Mouse (Mus musculus): ENCODE results near the gene Usp25. TPM values are rescaled to one million over a fixed set of nuclear protein-coding genes. Genes with fewer than 3 reads are reported as not detected.
A peak's percentile ranks its signal among the peaks of the same experiment; 100 is the strongest.

Usp25 gene
- polyA plus RNA-seq, 1 experiment from 2014 or later, result 19.2 TPM

GRCm38 (mm10) chr16:77089806-77090205 lies 76.3 kb downstream of the Usp25 start:
- Histone ChIP-seq H3K27ac (ENCODE audit: low read length) (no peak overlapping the region), H3K4me2 (replicated peaks; ENCODE audit: low read depth, low read length) (no peak overlapping the region), H3K9me3 (ENCODE audit: low read length) (no peaks in the 10 kb centered on the region), H3K9ac (replicated peaks; ENCODE audit: low read depth) (no peak overlapping the region), H3K27me3 (replicated peaks; ENCODE audit: insufficient read depth, low read length) (no peaks in the 10 kb centered on the region), H3K4me1 (ENCODE audit: insufficient read depth, low read depth, low read length) (no peaks in the 10 kb centered on the region), H3K36me3 (ENCODE audit: insufficient read depth, low read length) (peaks cover 24% of the 10 kb centered on the region; the same call in 1 of the 2 replicates), H3K4me3 (ENCODE audit: low read depth, low read length) (no peak overlapping the region)
- DNase-seq (ENCODE audit: low spot score), result no peak
- TF ChIP-seq CTCF (IDR thresholded peaks at IDR 0.05) (no peak), EP300 (IDR thresholded peaks at IDR 0.05) (no peak)
- WGBS, result 85% methylated on average over 3 of the region's 3 CpGs
- no peak for ATAC-seq

DNA sequence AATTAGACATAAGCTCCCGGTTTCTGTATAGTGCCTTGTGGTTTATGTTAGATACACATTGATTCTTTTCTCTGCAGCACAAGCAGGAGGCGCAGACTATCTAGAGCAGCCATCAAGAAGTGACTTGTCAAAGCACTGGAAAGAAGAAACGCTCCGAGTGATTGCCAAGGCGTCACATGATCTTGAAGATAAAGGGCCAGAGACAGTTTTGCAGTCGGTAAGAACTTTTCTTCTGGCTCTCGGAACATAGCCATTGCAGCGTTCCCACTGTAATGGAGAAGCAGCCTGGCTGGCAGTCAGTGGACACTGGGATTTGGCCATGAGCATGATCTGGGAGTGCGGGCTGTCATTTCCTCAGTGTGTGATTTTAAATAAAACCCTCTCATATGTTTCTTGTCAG lies 80.0 kb downstream of the Usp25 start:
- H3K27me3 ChIP-seq (replicated peaks; ENCODE audit: insufficient read depth, low read length), result no peaks in the 10 kb centered on the region
- H3K27ac ChIP-seq (ENCODE audit: low read length), result no peak overlapping the region
- WGBS, result 55% methylated on average over 9 of the region's 9 CpGs
- TF ChIP-seq EP300 (IDR thresholded peaks at IDR 0.05) (no peak), CTCF (IDR thresholded peaks at IDR 0.05) (no peak)
- peak; percentile 37 for DNase-seq (ENCODE audit: low spot score)
- no peaks in the 10 kb centered on the region for H3K4me1 ChIP-seq (ENCODE audit: insufficient read depth, low read depth, low read length)
- no peak overlapping the region for H3K9ac ChIP-seq (replicated peaks; ENCODE audit: low read depth)
- no peak overlapping the region for H3K4me2 ChIP-seq (replicated peaks; ENCODE audit: low read depth, low read length)
- H3K4me3 ChIP-seq (ENCODE audit: low read depth, low read length), result no peak overlapping the region
- H3K36me3 ChIP-seq (ENCODE audit: insufficient read depth, low read length), result 0 out of 2 replicates have a peak, but pooled peaks cover under 1% of the 10 kb centered on the region
- H3K9me3 ChIP-seq (ENCODE audit: low read length), result no peaks in the 10 kb centered on the region
- peak; percentile 48 for ATAC-seq

DNA sequence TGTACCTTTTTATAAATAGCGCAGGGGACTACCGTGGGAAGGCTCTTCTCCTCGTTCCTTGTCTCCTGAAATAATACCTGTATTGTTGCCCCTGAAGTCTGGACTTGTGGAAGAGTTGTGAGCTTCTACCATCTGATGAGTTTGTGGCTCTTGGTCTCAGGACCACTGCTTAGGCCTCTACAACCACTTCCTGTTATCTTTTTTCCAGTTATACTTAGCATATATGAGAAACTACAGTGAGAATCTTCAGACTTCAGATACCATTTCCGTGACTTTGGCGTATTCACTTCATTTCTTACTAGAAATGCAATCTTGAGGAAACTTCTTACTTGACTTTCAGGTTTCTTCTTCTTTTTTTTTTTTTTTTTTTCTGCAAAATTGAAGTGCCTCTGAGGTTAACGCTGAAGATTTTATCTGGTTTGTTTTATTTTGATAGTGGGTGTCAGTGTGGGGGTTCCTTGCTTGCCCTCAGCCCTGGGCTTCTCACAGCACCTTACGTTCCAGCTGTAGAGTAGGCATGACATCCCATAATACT lies 81.6 kb downstream of the Usp25 start:
- no peak overlapping the region for H3K4me2 ChIP-seq (replicated peaks; ENCODE audit: low read depth, low read length)
- no peaks in the 10 kb centered on the region for H3K4me1 ChIP-seq (ENCODE audit: insufficient read depth, low read depth, low read length)
- H3K36me3 ChIP-seq (ENCODE audit: insufficient read depth, low read length), result 0 out of 2 replicates have a peak, but pooled peaks cover 3% of the 10 kb centered on the region
- ATAC-seq (no peak), DNase-seq (ENCODE audit: low spot score) (no peak)
- TF ChIP-seq EP300 (IDR thresholded peaks at IDR 0.05) (no peak), CTCF (IDR thresholded peaks at IDR 0.05) (no peak)
- no peak overlapping the region for H3K9ac ChIP-seq (replicated peaks; ENCODE audit: low read depth)
- WGBS, result 85% methylated on average over 7 of the region's 7 CpGs
- no peaks in the 10 kb centered on the region for H3K9me3 ChIP-seq (ENCODE audit: low read length)
- H3K27me3 ChIP-seq (replicated peaks; ENCODE audit: insufficient read depth, low read length), result no peaks in the 10 kb centered on the region
- no peak overlapping the region for H3K4me3 ChIP-seq (ENCODE audit: low read depth, low read length)
- no peak overlapping the region for H3K27ac ChIP-seq (ENCODE audit: low read length)

- TF ChIP-seq EP300 (IDR thresholded peaks at IDR 0.05), result no peak
- TF ChIP-seq CTCF (IDR thresholded peaks at IDR 0.05), result peak; percentile 64
- H3K4me3 ChIP-seq (ENCODE audit: low read depth, low read length), result no peak overlapping the region
- no peaks in the 10 kb centered on the region for H3K4me1 ChIP-seq (ENCODE audit: insufficient read depth, low read depth, low read length)
- H3K27me3 ChIP-seq (replicated peaks; ENCODE audit: insufficient read depth, low read length), result no peaks in the 10 kb centered on the region
- ATAC-seq (no peak; the same call in 1 of the 2 replicates), DNase-seq (ENCODE audit: low spot score) (peak; percentile 68)
- H3K27ac ChIP-seq (ENCODE audit: low read length), result no peak overlapping the region
- no peak overlapping the region for H3K4me2 ChIP-seq (replicated peaks; ENCODE audit: low read depth, low read length)
- H3K9ac ChIP-seq (replicated peaks; ENCODE audit: low read depth), result no peak overlapping the region
- 0 out of 2 replicates have a peak, but pooled peaks cover 8% of the 10 kb centered on the region for H3K36me3 ChIP-seq (ENCODE audit: insufficient read depth, low read length)
- 67% methylated on average over 8 of the region's 8 CpGs for WGBS
- no peaks in the 10 kb centered on the region for H3K9me3 ChIP-seq (ENCODE audit: low read length)
Measured at GRCm38 (mm10) chr16:77099018-77099869, 85.7 kb downstream of the Usp25 start.

DNA sequence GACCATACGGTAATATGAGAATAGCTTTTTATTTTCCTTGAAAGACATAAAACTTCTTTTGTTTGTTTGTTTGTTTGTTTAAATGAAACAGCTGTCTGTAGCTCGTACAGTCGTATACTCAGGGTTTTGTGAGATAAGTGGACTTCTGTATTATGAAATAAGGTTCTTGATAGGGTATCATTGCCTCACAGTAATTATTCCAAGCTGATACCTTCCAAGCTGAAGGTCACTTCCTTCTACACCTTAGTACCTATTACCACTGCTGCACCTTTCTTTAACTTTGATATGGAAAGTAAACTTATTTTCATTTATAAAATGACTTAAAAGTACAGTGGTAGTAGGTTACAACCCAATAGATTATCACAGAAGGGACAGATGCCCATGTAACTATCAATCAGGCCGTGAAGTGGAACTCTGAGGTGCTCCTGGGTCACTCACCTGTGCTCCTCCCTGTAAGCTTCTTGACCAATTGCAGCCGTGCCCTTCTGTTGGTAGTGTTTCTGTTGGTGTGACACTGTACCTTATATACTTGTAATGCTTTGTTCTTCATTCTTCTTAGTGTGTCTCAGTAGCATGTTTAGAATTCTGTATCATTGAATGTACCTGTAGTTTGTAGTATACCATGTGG lies 90.2 kb downstream of the Usp25 start:
- WGBS, result 84% methylated on average over 5 of the region's 5 CpGs
- DNase-seq (ENCODE audit: low spot score), result no peak
- TF ChIP-seq CTCF (IDR thresholded peaks at IDR 0.05) (no peak), EP300 (IDR thresholded peaks at IDR 0.05) (no peak)
- ATAC-seq, result no peak
- no peaks in the 10 kb centered on the region for H3K4me1 ChIP-seq (ENCODE audit: insufficient read depth, low read depth, low read length)
- no peak overlapping the region for H3K27ac ChIP-seq (ENCODE audit: low read length)
- H3K27me3 ChIP-seq (replicated peaks; ENCODE audit: insufficient read depth, low read length), result no peaks in the 10 kb centered on the region
- 0 out of 2 replicates have a peak, but pooled peaks cover 6% of the 10 kb centered on the region for H3K36me3 ChIP-seq (ENCODE audit: insufficient read depth, low read length)
- H3K9me3 ChIP-seq (ENCODE audit: low read length), result no peaks in the 10 kb centered on the region
- H3K9ac ChIP-seq (replicated peaks; ENCODE audit: low read depth), result no peak overlapping the region
- H3K4me3 ChIP-seq (ENCODE audit: low read depth, low read length), result no peak overlapping the region
- no peak overlapping the region for H3K4me2 ChIP-seq (replicated peaks; ENCODE audit: low read depth, low read length)

GRCm38 (mm10) chr16:77111268-77111667 lies 97.8 kb downstream of the Usp25 start:
- TF ChIP-seq EP300 (IDR thresholded peaks at IDR 0.05) (no peak), CTCF (IDR thresholded peaks at IDR 0.05) (no peak)
- H3K27me3 ChIP-seq (replicated peaks; ENCODE audit: insufficient read depth, low read length), result no peaks in the 10 kb centered on the region
- H3K9ac ChIP-seq (replicated peaks; ENCODE audit: low read depth), result no peak overlapping the region
- no peaks in the 10 kb centered on the region for H3K9me3 ChIP-seq (ENCODE audit: low read length)
- peaks cover 20% of the 10 kb centered on the region for H3K36me3 ChIP-seq (ENCODE audit: insufficient read depth, low read length)
- H3K4me2 ChIP-seq (replicated peaks; ENCODE audit: low read depth, low read length), result no peak overlapping the region
- DNase-seq (ENCODE audit: low spot score) (no peak), ATAC-seq (no peak)
- WGBS, result 81% methylated on average over 1 of the region's 1 CpGs
- H3K4me3 ChIP-seq (ENCODE audit: low read depth, low read length), result no peak overlapping the region
- no peak overlapping the region for H3K27ac ChIP-seq (ENCODE audit: low read length)
- no peaks in the 10 kb centered on the region for H3K4me1 ChIP-seq (ENCODE audit: insufficient read depth, low read depth, low read length)
